Mouse (Mus musculus): ENCODE measurements around the gene Slc6a2.

The Slc6a2 gene

DNA sequence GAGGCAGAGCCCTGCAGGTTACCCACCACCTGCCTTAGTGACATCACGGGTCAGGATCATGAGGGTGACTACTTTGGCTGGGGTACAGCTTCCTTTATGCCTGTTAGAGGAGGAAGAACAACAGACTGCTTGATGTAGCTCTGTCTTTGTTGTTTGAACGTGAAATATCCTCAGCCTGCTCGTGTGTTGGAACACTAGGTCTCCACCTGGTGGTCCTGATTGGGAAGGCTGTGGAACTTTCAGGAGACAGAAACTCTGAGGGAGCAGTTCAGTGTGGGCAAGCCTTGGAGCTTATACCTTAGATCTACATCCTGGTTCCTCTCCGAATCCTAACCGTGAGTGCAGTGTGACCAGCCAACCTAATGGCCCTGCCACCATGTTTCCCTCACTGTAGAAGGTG is 61.9 kb downstream of the Slc6a2 start:
- DNase-seq (ENCODE audit: extremely low read depth, low read depth, low spot score), result no peak

DNA sequence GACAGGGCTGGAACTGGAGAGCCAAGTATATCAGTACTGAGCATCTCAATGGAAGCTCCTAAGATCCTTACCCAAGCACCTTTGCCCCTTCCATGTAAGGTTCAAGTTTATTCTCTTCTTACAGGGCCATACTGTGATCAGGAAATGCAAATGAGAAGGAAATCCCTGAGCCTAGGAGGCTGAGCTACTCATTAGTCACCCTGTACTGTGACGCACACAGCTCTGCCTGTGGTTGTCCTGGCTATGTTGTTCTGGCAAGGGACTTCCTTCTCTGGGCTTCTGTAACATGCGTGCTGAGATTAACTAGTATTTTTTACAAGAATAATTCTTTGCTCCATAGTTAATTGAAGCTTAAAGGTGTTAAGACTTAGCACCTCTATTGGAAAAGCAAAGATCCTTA is 70.8 kb downstream of the Slc6a2 start:
- no peak for DNase-seq (ENCODE audit: extremely low read depth, low read depth, low spot score)

DNA sequence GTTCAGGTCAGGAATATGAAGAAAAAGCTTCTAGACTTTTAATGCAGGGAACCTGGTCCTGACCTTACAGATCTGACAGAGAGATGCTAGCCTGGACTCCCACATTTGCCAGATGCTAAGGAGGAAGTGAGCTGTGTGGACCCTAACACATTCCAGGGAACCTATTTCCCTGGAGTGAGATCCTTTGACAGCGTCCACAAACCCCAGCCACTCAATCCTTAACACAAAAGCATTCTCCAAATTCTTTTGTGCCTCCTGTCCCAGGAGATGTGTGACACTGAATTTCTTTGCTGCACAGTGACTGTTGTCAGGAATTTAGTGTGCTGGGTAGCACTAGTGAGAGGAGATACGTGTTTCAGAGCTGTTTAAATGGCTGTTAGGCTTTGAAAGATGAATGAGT is 79.0 kb downstream of the Slc6a2 start:
- DNase-seq (ENCODE audit: extremely low read depth, low read depth, low spot score), result no peak

DNA sequence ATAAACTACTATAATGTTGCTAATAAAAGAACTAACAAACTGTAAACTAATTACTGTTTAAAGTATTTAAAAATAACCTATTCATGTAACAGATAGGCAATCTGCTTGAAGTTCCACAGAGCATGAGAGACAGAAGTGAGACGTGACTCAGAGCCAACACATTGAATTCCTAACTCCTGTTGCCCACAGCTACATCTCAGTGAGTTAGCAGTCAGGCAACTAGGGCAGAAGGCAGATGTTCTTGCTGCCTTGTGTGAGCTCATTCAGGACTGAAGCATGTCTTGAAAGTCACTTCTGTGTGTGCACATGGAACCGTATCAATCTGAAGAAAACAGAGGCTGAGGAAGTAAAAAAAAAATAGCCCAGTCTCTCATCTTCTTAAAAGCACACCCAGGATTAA is 80.4 kb downstream of the Slc6a2 start:
- no peak for DNase-seq (ENCODE audit: extremely low read depth, low read depth, low spot score)

DNA sequence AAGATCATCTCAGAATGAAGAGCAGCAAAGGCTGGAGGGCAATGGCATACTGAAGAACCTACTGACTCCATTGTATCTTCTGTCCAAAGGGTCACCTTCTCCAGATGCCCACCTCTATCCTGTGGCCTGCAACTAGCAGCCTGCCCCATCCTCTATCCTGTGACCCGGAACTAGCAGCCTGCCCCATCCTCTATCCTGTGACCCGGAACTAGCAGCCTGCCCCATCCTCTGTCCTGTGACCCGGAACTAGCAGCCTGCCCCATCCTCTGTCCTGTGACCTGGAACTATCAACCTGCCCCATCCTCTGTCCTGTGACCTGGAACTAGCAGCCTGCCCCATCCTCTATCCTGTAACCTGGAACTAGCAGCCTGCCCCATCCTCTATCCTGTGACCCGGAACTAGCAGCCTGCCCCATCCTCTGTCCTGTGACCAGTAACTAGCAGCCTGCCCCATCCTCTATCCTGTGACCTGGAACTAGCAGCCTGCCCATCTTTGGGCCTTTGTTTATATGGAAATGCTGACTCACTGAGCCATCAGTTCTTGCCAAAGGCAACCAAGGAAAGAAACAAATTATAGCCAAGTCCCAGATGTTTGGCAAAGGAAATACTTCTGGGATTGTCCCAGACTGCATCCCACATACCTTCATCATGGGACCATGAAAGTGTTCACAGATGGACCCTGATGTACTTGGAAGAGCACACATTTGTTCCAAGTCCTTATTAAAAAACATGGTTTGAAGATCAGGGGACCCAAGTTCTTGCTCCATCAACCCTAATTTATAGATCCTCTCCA is 81.1 kb downstream of the Slc6a2 start:
- no peak for DNase-seq (ENCODE audit: extremely low read depth, low read depth, low spot score)

DNA sequence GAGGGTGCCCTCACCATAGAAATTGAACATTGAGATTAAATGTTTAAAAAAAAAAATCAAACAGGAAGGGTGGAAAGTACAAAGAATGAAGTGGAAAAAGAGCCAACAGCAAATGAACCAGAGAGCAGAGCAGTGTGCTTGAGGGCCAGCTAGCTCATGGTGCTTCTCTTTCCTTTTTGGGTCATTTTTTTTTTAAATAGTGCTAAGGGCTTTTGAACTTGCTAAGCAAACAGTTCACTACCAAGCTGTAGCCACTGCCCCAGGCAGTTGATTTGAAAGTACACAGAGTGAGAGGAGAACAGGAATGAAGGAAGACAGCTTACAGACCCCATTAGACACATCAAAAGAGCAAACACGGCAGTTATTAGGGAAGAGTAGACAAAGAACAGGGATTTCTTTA is 83.2 kb downstream of the Slc6a2 start:
- no peak for DNase-seq (ENCODE audit: extremely low read depth, low read depth, low spot score)

DNA sequence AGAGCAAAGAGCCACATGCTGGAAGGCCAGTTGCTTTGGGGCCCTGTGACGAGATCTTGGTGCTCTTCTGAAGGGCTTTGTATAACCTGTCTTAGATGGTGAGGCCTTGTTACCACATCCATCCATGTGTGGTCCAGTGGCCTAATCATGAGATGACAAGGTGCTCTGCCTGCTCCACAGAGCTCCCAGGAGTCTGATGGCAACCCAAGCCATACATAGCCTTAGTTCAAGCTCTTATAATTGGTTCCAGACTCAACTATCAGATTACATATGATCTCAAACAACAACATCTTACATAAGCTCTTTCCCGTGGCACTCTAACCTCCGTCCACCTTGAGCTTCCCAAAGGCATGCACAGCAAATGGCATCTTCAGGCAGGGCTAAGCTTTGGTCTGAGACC is 88.2 kb downstream of the Slc6a2 start, which contains the start of gene Ces1a:
Gene Ces1a (minus strand): TSS at position 101 of the 400 bp plus-strand sequence.
- no peak for DNase-seq (ENCODE audit: extremely low read depth, low read depth, low spot score)

DNA sequence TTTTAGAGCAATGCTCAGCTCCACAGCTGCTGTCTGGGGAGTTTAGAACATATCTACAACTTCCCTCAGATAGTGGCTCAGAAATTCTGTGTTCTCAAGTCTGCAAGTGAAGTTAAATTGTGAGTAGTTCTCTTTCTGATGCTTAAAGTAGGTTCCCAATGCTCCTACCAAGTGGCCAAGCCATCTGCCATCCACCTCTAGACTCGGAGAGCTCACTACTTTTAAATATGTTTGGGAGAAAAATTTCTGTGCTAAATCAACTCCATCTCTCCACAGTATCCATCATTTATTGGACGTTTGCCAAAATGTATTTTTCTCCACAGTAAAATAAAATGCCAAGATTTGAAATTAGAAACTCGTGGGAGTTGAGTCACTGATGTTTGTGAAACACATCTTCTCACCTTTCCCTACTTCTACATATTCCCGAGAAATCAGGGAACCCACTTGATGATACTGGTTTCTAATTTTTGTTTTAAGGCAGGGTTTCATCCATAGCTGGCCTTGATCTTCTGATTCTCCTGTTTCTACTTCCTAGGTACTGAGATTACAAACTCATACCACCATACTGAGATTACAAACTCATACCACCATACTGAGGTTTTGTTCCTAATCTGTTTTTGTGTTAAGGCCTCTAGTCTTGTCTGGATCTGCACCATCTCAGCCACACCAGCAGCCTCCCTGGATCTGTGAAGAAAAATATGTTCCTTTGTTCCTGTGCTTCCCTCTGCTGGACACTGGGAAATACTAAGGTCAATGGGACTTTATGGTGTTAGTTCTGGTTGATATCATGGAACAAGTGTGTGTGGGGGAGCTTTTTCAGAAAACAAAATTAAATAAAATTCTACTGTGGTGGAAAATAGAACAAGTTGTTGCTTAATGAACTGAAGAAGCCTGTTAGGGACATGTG is 88.9 kb downstream of the Slc6a2 start:
- DNase-seq (ENCODE audit: extremely low read depth, low read depth, low spot score), result no peak

Measured in fat pad, adult 2 months (tissue).